Mouse (Mus musculus) cerebellum, postnatal 25 days (tissue): ENCODE data around the gene Prkce.

Experiments
- DNase-seq, 2 experiments: peaks; one replicate each; pipeline ENCODE4 v3.0.0; 2021; ENCODE audit warnings: mixed read lengths in 2 of 2

Gene Prkce

GRCm38 (mm10) chr17:86176722-86177121 lies 9.1 kb downstream of the Prkce start:
- DNase-seq: no peak

GRCm38 (mm10) chr17:86183788-86184187 lies 16.2 kb downstream of the Prkce start:
- peak; percentile 49 to 55 for DNase-seq

GRCm38 (mm10) chr17:86184552-86185209 lies 17.1 kb downstream of the Prkce start:
- DNase-seq: no peak

- DNase-seq: no peak
Measured at GRCm38 (mm10) chr17:86185584-86185983, 18.0 kb downstream of the Prkce start.

- no peak for DNase-seq
Measured at GRCm38 (mm10) chr17:86187777-86188176, 20.2 kb downstream of the Prkce start.

- no peak for DNase-seq
Measured at GRCm38 (mm10) chr17:86193979-86194378, 26.4 kb downstream of the Prkce start.

GRCm38 (mm10) chr17:86194921-86195320 lies 27.3 kb downstream of the Prkce start:
- DNase-seq: no peak

GRCm38 (mm10) chr17:86198496-86199465 lies 31.2 kb downstream of the Prkce start:
- no peak for DNase-seq

- no peak for DNase-seq
Measured at GRCm38 (mm10) chr17:86201981-86202380, 34.4 kb downstream of the Prkce start.

- peak in 1 of 2 experiments; percentile 44 for DNase-seq
Measured at GRCm38 (mm10) chr17:86202972-86203371, 35.4 kb downstream of the Prkce start.

GRCm38 (mm10) chr17:86203531-86204450 lies 36.2 kb downstream of the Prkce start:
- DNase-seq: peak; percentile 68 to 84

- no peak for DNase-seq
Measured at GRCm38 (mm10) chr17:86206289-86206688, 38.7 kb downstream of the Prkce start.

- no peak for DNase-seq
Measured at GRCm38 (mm10) chr17:86208057-86208820, 40.7 kb downstream of the Prkce start.

GRCm38 (mm10) chr17:86208821-86209186 lies 41.2 kb downstream of the Prkce start:
- no peak for DNase-seq

- peak; percentile 61 to 73 for DNase-seq
Measured at GRCm38 (mm10) chr17:86209680-86210251, 42.2 kb downstream of the Prkce start.

GRCm38 (mm10) chr17:86212204-86212603 lies 44.6 kb downstream of the Prkce start:
- peak in 1 of 2 experiments; percentile 76 for DNase-seq

- DNase-seq: no peak
Measured at GRCm38 (mm10) chr17:86214285-86214684, 46.7 kb downstream of the Prkce start.

- DNase-seq: no peak
Measured at GRCm38 (mm10) chr17:86214741-86215140, 47.2 kb downstream of the Prkce start.

GRCm38 (mm10) chr17:86215771-86216170 lies 48.2 kb downstream of the Prkce start:
- DNase-seq: peak in 1 of 2 experiments; percentile 54

- no peak for DNase-seq
Measured at GRCm38 (mm10) chr17:86217468-86217867, 49.9 kb downstream of the Prkce start.

- DNase-seq: no peak
Measured at GRCm38 (mm10) chr17:86218553-86218952, 51.0 kb downstream of the Prkce start.
